Mouse (Mus musculus) MEL (cell line): ENCODE results near the gene Ugt1a1. TPM values are rescaled to one million over a fixed set of nuclear protein-coding genes. Genes with fewer than 3 reads are reported as not detected.

Source experiments
- DNase-seq: peaks from one replicate; pipeline ENCODE4 v3.0.0; 2011; ENCODE audit warnings: low read depth, low spot score
- H3K27ac ChIP-seq: 2 replicates; pipeline ENCODE4 v1.5.1; 2012; ENCODE audit warnings: low read depth, mild to moderate bottlenecking, control low read depth, low read length, moderate library complexity; ENCODE audit not compliant: control insufficient read depth
- H3K27me3 ChIP-seq, 2 experiments: fragments of 150-350 bp in 1 of 2; sonication (generic) in 1 of 2; 2 replicates each; pipeline ENCODE4 v1.6.1; 2012; ENCODE audit warnings: low read length in 2 of 2, mild to moderate bottlenecking in 2 of 2, improper control_type of control experiment in 1 of 2, moderate library complexity in 1 of 2; ENCODE audit not compliant: insufficient read depth in 2 of 2, control insufficient read depth in 1 of 2
- H3K36me3 ChIP-seq, 2 experiments: 2 replicates each; pipeline ENCODE4 v1.6.1; 2012 to 2014; ENCODE audit warnings: low read length in 2 of 2, improper control_type of control experiment in 1 of 2, inconsistent platforms in 1 of 2, mild to moderate bottlenecking in 1 of 2; ENCODE audit not compliant: insufficient read depth in 2 of 2, control insufficient read depth in 1 of 2
- H3K4me1 ChIP-seq, 2 experiments: fragments of 150-350 bp in 1 of 2; sonication (generic) in 1 of 2; 2 replicates each; pipeline ENCODE4 v1.6.1; 2012; ENCODE audit warnings: low read length in 2 of 2, improper control_type of control experiment in 1 of 2, mild to moderate bottlenecking in 1 of 2; ENCODE audit not compliant: insufficient read depth in 2 of 2, control insufficient read depth in 1 of 2
- H3K4me3 ChIP-seq, 2 experiments: fragments of 150-350 bp in 1 of 2; sonication (generic) in 1 of 2; 2 replicates each; pipeline ENCODE4 v1.5.1; 2012; ENCODE audit warnings: low read depth in 2 of 2, low read length in 2 of 2, mild to moderate bottlenecking in 2 of 2, moderate library complexity in 2 of 2, control low read depth in 1 of 2, improper control_type of control experiment in 1 of 2; ENCODE audit not compliant: control insufficient read depth in 1 of 2, insufficient read depth in 1 of 2
- H3K79me2 ChIP-seq: 2 replicates; pipeline ENCODE4 v1.6.1; 2012; ENCODE audit warnings: mild to moderate bottlenecking, low read length, moderate library complexity; ENCODE audit not compliant: control insufficient read depth, poor library complexity, insufficient read depth
- H3K9ac ChIP-seq: 2 replicates; pipeline ENCODE4 v1.6.1; 2012; ENCODE audit warnings: low read depth, mild to moderate bottlenecking, control low read depth, low read length, moderate library complexity; ENCODE audit not compliant: control insufficient read depth, poor library complexity, severe bottlenecking
- H3K9me3 ChIP-seq: fragments of 150-350 bp; sonication (generic); replicated peaks from 2 replicates; pipeline ENCODE4 v1.6.1; 2012; ENCODE audit warnings: mild to moderate bottlenecking, low read length, improper control_type of control experiment, moderate library complexity; ENCODE audit not compliant: insufficient read depth
- CHD2 ChIP-seq: IDR thresholded peaks from 2 replicates; pipeline ENCODE4 v1.6.1; 2011; ENCODE audit warnings: low read length, improper control_type of control experiment
- CTCF ChIP-seq, 3 experiments: IDR thresholded peaks in 2 of 3; conservative IDR thresholded peaks in 1 of 3; 2 replicates each; pipeline ENCODE4 v1.5.1; 2011 to 2012; ENCODE audit warnings: low read length in 3 of 3, low read depth in 2 of 3, mild to moderate bottlenecking in 2 of 3, improper control_type of control experiment in 1 of 3, inconsistent platforms in 1 of 3, mixed read lengths in 1 of 3, moderate library complexity in 1 of 3; ENCODE audit not compliant: control insufficient read depth in 1 of 3, insufficient read depth in 1 of 3, poor library complexity in 1 of 3, severe bottlenecking in 1 of 3
- E2F4 ChIP-seq: IDR thresholded peaks from 2 replicates; pipeline ENCODE4 v1.6.1; 2011; ENCODE audit warnings: low read depth, low read length, improper control_type of control experiment, borderline replicate concordance
- ELF1 ChIP-seq: IDR thresholded peaks from 2 replicates; pipeline ENCODE4 v1.6.1; 2014; ENCODE audit warnings: low read depth, mild to moderate bottlenecking, inconsistent platforms, low read length, improper control_type of control experiment, moderate library complexity
- GABPA ChIP-seq: IDR thresholded peaks from 2 replicates; pipeline ENCODE4 v1.6.1; 2012; ENCODE audit warnings: low read depth, mild to moderate bottlenecking, inconsistent platforms, low read length, improper control_type of control experiment, moderate library complexity
- HCFC1 ChIP-seq: IDR thresholded peaks from 2 replicates; pipeline ENCODE4 v1.6.1; 2012; ENCODE audit warnings: low read depth, mild to moderate bottlenecking, inconsistent platforms, low read length, improper control_type of control experiment, moderate library complexity
- MAX ChIP-seq: IDR thresholded peaks from 2 replicates; pipeline ENCODE4 v1.6.1; 2011; ENCODE audit warnings: low read length, improper control_type of control experiment
- MEF2A ChIP-seq: IDR thresholded peaks from 2 replicates; pipeline ENCODE4 v1.6.1; 2014; ENCODE audit warnings: low read depth, mild to moderate bottlenecking, inconsistent platforms, low read length, improper control_type of control experiment; ENCODE audit not compliant: poor library complexity, insufficient replicate concordance, severe bottlenecking; ENCODE audit errors: extremely low read depth
- MYB ChIP-seq: IDR thresholded peaks from 2 replicates; pipeline ENCODE4 v1.6.1; 2011; ENCODE audit warnings: mild to moderate bottlenecking, low read depth, low read length, improper control_type of control experiment
- NELFE ChIP-seq: IDR thresholded peaks from 2 replicates; pipeline ENCODE4 v1.6.1; 2011; ENCODE audit warnings: low read depth, low read length, improper control_type of control experiment
- POLR2AphosphoS5 ChIP-seq: IDR thresholded peaks from 2 replicates; pipeline ENCODE4 v1.6.1; 2012; ENCODE audit warnings: low read depth, borderline replicate concordance, mild to moderate bottlenecking, inconsistent platforms, low read length, moderate library complexity, mixed read lengths
- RAD21 ChIP-seq: IDR thresholded peaks from 2 replicates; pipeline ENCODE4 v1.6.1; 2011; ENCODE audit warnings: mild to moderate bottlenecking, low read depth, low read length, improper control_type of control experiment
- RCOR1 ChIP-seq: IDR thresholded peaks from 2 replicates; pipeline ENCODE4 v1.6.1; 2012; ENCODE audit warnings: low read depth, mild to moderate bottlenecking, inconsistent platforms, low read length, improper control_type of control experiment
- TAL1 ChIP-seq: IDR thresholded peaks from 2 replicates; pipeline ENCODE4 v1.6.1; 2012; ENCODE audit warnings: mild to moderate bottlenecking, inconsistent platforms, low read length, moderate library complexity, mixed read lengths
- UBTF ChIP-seq: IDR thresholded peaks from 2 replicates; pipeline ENCODE4 v1.6.1; 2012; ENCODE audit warnings: low read depth, mild to moderate bottlenecking, inconsistent platforms, low read length, improper control_type of control experiment, moderate library complexity, borderline replicate concordance; ENCODE audit not compliant: insufficient read depth
- USF1 ChIP-seq: IDR thresholded peaks from 2 replicates; pipeline ENCODE4 v1.6.1; 2014; ENCODE audit warnings: low read depth, mild to moderate bottlenecking, inconsistent platforms, low read length, improper control_type of control experiment, moderate library complexity
- ZC3H11A ChIP-seq: IDR thresholded peaks from 2 replicates; pipeline ENCODE4 v1.6.1; 2012; ENCODE audit warnings: low read depth, mild to moderate bottlenecking, inconsistent platforms, low read length, improper control_type of control experiment
- ZKSCAN1 ChIP-seq: IDR thresholded peaks from 2 replicates; pipeline ENCODE4 v1.6.1; 2012; ENCODE audit warnings: low read depth, mild to moderate bottlenecking, inconsistent platforms, low read length, improper control_type of control experiment, moderate library complexity
- ZMIZ1 ChIP-seq: IDR thresholded peaks from 2 replicates; pipeline ENCODE4 v1.6.1; 2012; ENCODE audit warnings: low read depth, mild to moderate bottlenecking, inconsistent platforms, low read length, improper control_type of control experiment, moderate library complexity
- polyA plus RNA-seq, 2 experiments: library from polyadenylated mRNA; stranded (reverse) in 1 of 2; unstranded in 1 of 2; fragments of >175 nt in 1 of 2; fragments of >200 nt in 1 of 2; gene quantifications; 2 replicates each; pipeline versions ENCODE4 v1.2.1 to v1.2.4; 2012; ENCODE audit warnings: low replicate concordance in 2 of 2, low read depth in 1 of 2; ENCODE audit not compliant: insufficient read length in 2 of 2, insufficient read depth in 1 of 2, missing spikeins in 1 of 2
- total RNA-seq: library from RNA; depleted of rRNA; stranded (reverse); fragments of 300-350 nt; gene quantifications from 2 replicates; pipeline ENCODE4 v1.2.3, GENCODE M21; 2012

Ugt1a1 gene
- total and polyA plus RNA-seq, 3 experiments, result not detected

GRCm38 (mm10) chr1:88247660-88248059, 35.9 kb downstream of the Ugt1a1 start:
- H3K36me3 ChIP-seq, result no peaks in the 10 kb centered on the region
- no peak overlapping the region for H3K9ac ChIP-seq
- H3K9me3 ChIP-seq, result no peaks in the 10 kb centered on the region
- no peaks in the 10 kb centered on the region for H3K4me1 ChIP-seq
- no peak overlapping the region for H3K4me3 ChIP-seq
- no peaks in the 10 kb centered on the region for H3K27me3 ChIP-seq
- no peak overlapping the region for H3K27ac ChIP-seq
- H3K79me2 ChIP-seq, result no peaks in the 10 kb centered on the region
- no peak for DNase-seq
- TF ChIP-seq USF1 (no peak), NELFE (no peak), MYB (no peak), CHD2 (no peak), MAX (no peak)

- no peak for DNase-seq
- H3K27me3 ChIP-seq, result no peaks in the 10 kb centered on the region
- H3K4me3 ChIP-seq, result no peak overlapping the region
- H3K9me3 ChIP-seq, result no peaks in the 10 kb centered on the region
- no peak overlapping the region for H3K9ac ChIP-seq
- TF ChIP-seq MEF2A (no peak), GABPA (no peak), ZKSCAN1 (no peak), ZC3H11A (no peak), MAX (no peak), UBTF (no peak), POLR2AphosphoS5 (no peak), ELF1 (no peak), E2F4 (no peak), TAL1 (no peak), NELFE (no peak), USF1 (no peak), RCOR1 (no peak), MYB (no peak), CHD2 (no peak), CTCF (IDR thresholded peaks at IDR 0.05 in 2 of 3, conservative IDR thresholded peaks at IDR 0.05 in 1 of 3; ENCODE audit: control insufficient read depth in 1 of 3, insufficient read depth in 1 of 3, low read depth in 2 of 3, low read length in 3 of 3, poor library complexity in 1 of 3, severe bottlenecking in 1 of 3) (no peak), RAD21 (no peak), HCFC1 (no peak), ZMIZ1 (no peak)
- no peaks in the 10 kb centered on the region for H3K79me2 ChIP-seq
- no peak overlapping the region for H3K27ac ChIP-seq
- no peaks in the 10 kb centered on the region for H3K36me3 ChIP-seq
- H3K4me1 ChIP-seq, result 0 out of 4 replicates have a peak, but pooled peaks cover 0 to 3% of the 10 kb centered on the region in 2 experiments
Observed at GRCm38 (mm10) chr1:88248658-88249057, 36.9 kb downstream of the Ugt1a1 start.
